ENCODE assay signal across 12 mouse cellular contexts in the genomic region with DNA sequence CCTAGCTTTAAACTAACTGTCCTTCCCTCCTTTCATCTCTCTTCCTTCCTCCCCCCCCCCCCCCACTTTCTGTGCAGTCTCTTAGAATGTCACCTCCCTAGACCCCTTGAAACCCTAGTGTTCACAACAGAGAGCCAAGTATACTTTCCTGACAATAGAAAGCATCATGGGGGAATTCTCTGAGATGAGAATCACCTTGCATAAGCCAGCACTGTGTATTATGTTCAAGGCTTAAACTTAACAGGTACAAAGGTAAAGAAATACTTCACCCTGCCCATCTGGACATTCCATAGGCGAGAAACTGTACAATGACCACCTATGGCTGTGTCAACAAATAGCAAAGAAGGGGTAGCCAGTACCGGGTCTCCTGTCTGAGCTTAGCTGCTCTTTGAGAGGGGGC. TPM values are rescaled to one million over a fixed set of nuclear protein-coding genes. Genes with fewer than 3 reads are reported as not detected.
DNase-seq lines count a peak whose midpoint lies in the region; ATAC-seq and TF ChIP-seq lines count a peak whose summit lies in the region.
"Had no signal": no experiment of that assay in that cellular context is flagged by ENCODE, and none has a peak within 500 bp of the region (broad histone marks: within the 10 kb centered on the region; RNA-seq: fewer than 3 reads in every experiment).

No protein-coding gene starts in this region.

- H3K9me3 ChIP-seq in heart, embryonic 14.5 days (ENCODE audit: control insufficient read depth, low read length): no peaks in the 10 kb centered on the region
- H3K9me3 ChIP-seq in lung, postnatal 0 days (ENCODE audit: low read length): no peaks in the 10 kb centered on the region
- no peaks in the 10 kb centered on the region for H3K9me3 ChIP-seq in intestine, postnatal 0 days (ENCODE audit: control insufficient read depth)
- no peaks in the 10 kb centered on the region for H3K9me3 ChIP-seq in stomach, postnatal 0 days (ENCODE audit: control insufficient read depth, low read length)
- H3K9me3 ChIP-seq: hindbrain, embryonic 10.5 days; neural tube, embryonic 13.5 days had no signal

- H3K36me3 ChIP-seq in heart, embryonic 14.5 days (ENCODE audit: control insufficient read depth, insufficient read depth, low read length): no peaks in the 10 kb centered on the region
- no peaks in the 10 kb centered on the region for H3K36me3 ChIP-seq in lung, postnatal 0 days (ENCODE audit: insufficient read depth, low read length)
- no peaks in the 10 kb centered on the region for H3K36me3 ChIP-seq in intestine, postnatal 0 days (ENCODE audit: control insufficient read depth, insufficient read depth)
- no peaks in the 10 kb centered on the region for H3K36me3 ChIP-seq in stomach, postnatal 0 days (ENCODE audit: control insufficient read depth, insufficient read depth, low read length)
- H3K36me3 ChIP-seq: hindbrain, embryonic 10.5 days; neural tube, embryonic 13.5 days had no signal

- no peak overlapping the region for H3K4me3 ChIP-seq in heart, embryonic 14.5 days (ENCODE audit: control insufficient read depth in 1 of 2, insufficient read depth in 1 of 2, low read depth in 1 of 2, low read length in 2 of 2)
- no peak overlapping the region for H3K4me3 ChIP-seq in lung, postnatal 0 days (ENCODE audit: low read depth, low read length)
- H3K4me3 ChIP-seq in lung, adult 2 months (replicated peaks; ENCODE audit: extremely low read depth, low read depth, low read length): no peak overlapping the region
- no peak overlapping the region for H3K4me3 ChIP-seq in intestine, postnatal 0 days (ENCODE audit: low read depth, low read length)
- no peak overlapping the region for H3K4me3 ChIP-seq in stomach, postnatal 0 days (ENCODE audit: low read depth, low read length)
- H3K4me3 ChIP-seq: hindbrain, embryonic 10.5 days; neural tube, embryonic 13.5 days had no signal

- no peak for TF ChIP-seq EP300 in lung, postnatal 0 days (IDR thresholded peaks at IDR 0.05)
- TF ChIP-seq EP300 in stomach, postnatal 0 days (optimal IDR thresholded peaks at IDR 0.05): no peak

- no peak for TF ChIP-seq CTCF in lung, postnatal 0 days (IDR thresholded peaks at IDR 0.05)
- no peak for TF ChIP-seq CTCF in lung, adult 2 months (IDR thresholded peaks at IDR 0.05; ENCODE audit: insufficient read depth, low read length)
- TF ChIP-seq CTCF in intestine, postnatal 0 days (IDR thresholded peaks at IDR 0.05; ENCODE audit: low read depth): no peak
- no peak for TF ChIP-seq CTCF in stomach, postnatal 0 days (IDR thresholded peaks at IDR 0.05; ENCODE audit: low read depth)

- peak overlapping the region; percentile 67 to 80; a peak in 3 of 4 replicates for H3K27ac ChIP-seq in heart, embryonic 14.5 days (replicated peaks in 1 of 2; ENCODE audit: control insufficient read depth in 1 of 2, insufficient read depth in 1 of 2, low read depth in 2 of 2, low read length in 2 of 2)
- peak overlapping the region; percentile 89 for H3K27ac ChIP-seq in lung, postnatal 0 days (ENCODE audit: low read length)
- peak overlapping the region; percentile 62; the same call in 1 of the 2 replicates for H3K27ac ChIP-seq in intestine, postnatal 0 days (ENCODE audit: low read depth, low read length)
- H3K27ac ChIP-seq in stomach, postnatal 0 days (replicated peaks): peak overlapping the region; percentile 63; the same call in 1 of the 2 replicates
- H3K27ac ChIP-seq: hindbrain, embryonic 10.5 days had no signal

- peaks cover 0 to 4% of the 10 kb centered on the region in 2 experiments; a peak in 2 of 4 replicates for H3K4me1 ChIP-seq in heart, embryonic 14.5 days (ENCODE audit: control insufficient read depth in 2 of 2, insufficient read depth in 2 of 2, low read length in 2 of 2)
- peaks cover 7% of the 10 kb centered on the region; the same call in 1 of the 2 replicates for H3K4me1 ChIP-seq in lung, postnatal 0 days (ENCODE audit: insufficient read depth, low read depth, low read length)
- peaks cover 11% of the 10 kb centered on the region for H3K4me1 ChIP-seq in lung, adult 2 months (ENCODE audit: control insufficient read depth, insufficient read depth, low read length)
- peaks cover 8% of the 10 kb centered on the region for H3K4me1 ChIP-seq in intestine, postnatal 0 days (replicated peaks; ENCODE audit: control insufficient read depth, insufficient read depth, low read length)
- peaks cover 2% of the 10 kb centered on the region; the same call in 1 of the 2 replicates for H3K4me1 ChIP-seq in stomach, postnatal 0 days (replicated peaks; ENCODE audit: control insufficient read depth, insufficient read depth)

- peaks cover 29% of the 10 kb centered on the region for H3K27me3 ChIP-seq in heart, embryonic 14.5 days (ENCODE audit: control insufficient read depth, insufficient read depth, low read length)
- no peaks in the 10 kb centered on the region for H3K27me3 ChIP-seq in lung, postnatal 0 days (replicated peaks; ENCODE audit: insufficient read depth, low read length)
- no peaks in the 10 kb centered on the region for H3K27me3 ChIP-seq in intestine, postnatal 0 days (replicated peaks; ENCODE audit: control insufficient read depth, insufficient read depth, low read length)
- no peaks in the 10 kb centered on the region for H3K27me3 ChIP-seq in stomach, postnatal 0 days (ENCODE audit: control insufficient read depth, insufficient read depth, low read length)

- WGBS in heart, embryonic 14.5 days: 46% methylated on average over 2 of the region's 2 CpGs
- WGBS in lung, postnatal 0 days: 34% methylated on average over 2 of the region's 2 CpGs
- WGBS in lung, adult 2 months: 23% methylated on average over 2 of the region's 2 CpGs
- WGBS in intestine, postnatal 0 days: 55% methylated on average over 2 of the region's 2 CpGs
- 48% methylated on average over 2 of the region's 2 CpGs for WGBS in stomach, postnatal 0 days

- ATAC-seq in heart, embryonic 14.5 days (ENCODE audit: insufficient number of reproducible peaks, insufficient read depth, low FRiP score, low read depth): no peak
- no peak for ATAC-seq in lung, postnatal 0 days
- ATAC-seq in intestine, postnatal 0 days: no peak
- ATAC-seq in stomach, postnatal 0 days (ENCODE audit: low FRiP score, low TSS enrichment): no peak

- peak overlapping the region; percentile 38; the same call in 1 of the 2 replicates for H3K9ac ChIP-seq in heart, embryonic 14.5 days (ENCODE audit: low read length)
- H3K9ac ChIP-seq in lung, postnatal 0 days (replicated peaks; ENCODE audit: low read depth): no peak overlapping the region
- no peak overlapping the region for H3K9ac ChIP-seq in intestine, postnatal 0 days (ENCODE audit: low read depth, low read length)
- H3K9ac ChIP-seq in stomach, postnatal 0 days (ENCODE audit: low read length): no peak overlapping the region
- H3K9ac ChIP-seq: neural tube, embryonic 13.5 days had no signal

- no peak for TF ChIP-seq POLR2A in lung, adult 2 months (IDR thresholded peaks at IDR 0.05; ENCODE audit: borderline replicate concordance, extremely low read depth, low read depth, low read length)

- intact Hi-C loops in left cerebral cortex, postnatal 25 days (cut with DNase I): no loop called here

- no peak for DNase-seq in heart, adult 11 months
- no peak for DNase-seq in lung, postnatal 0 days (ENCODE audit: low spot score)
- no peak for DNase-seq in lung, adult 2 months
- DNase-seq in stomach, postnatal 0 days (ENCODE audit: low spot score): no peak
- no peak for DNase-seq in left cerebral cortex, postnatal 25 days (ENCODE audit: low spot score in 2 of 2)
- DNase-seq: midbrain, embryonic 14.5 days had no signal

- peak overlapping the region; percentile 56 for H3K4me2 ChIP-seq in heart, embryonic 14.5 days (ENCODE audit: low read length)
- H3K4me2 ChIP-seq in lung, postnatal 0 days (replicated peaks; ENCODE audit: low read depth, low read length): 0 out of 2 replicates have a peak overlapping the region, but pooled peaks have one; percentile 19
- no peak overlapping the region for H3K4me2 ChIP-seq in intestine, postnatal 0 days (replicated peaks; ENCODE audit: low read depth)
- H3K4me2 ChIP-seq in stomach, postnatal 0 days (replicated peaks; ENCODE audit: low read depth): no peak overlapping the region

RNA-seq across cellular contexts. Expression of a gene that starts 0.5 kb away (rescaled TPM):
- 6.8 and 8.7 TPM in 2 replicates for polyA plus RNA-seq in heart, embryonic 14.5 days (2014; fragmentation: Nextera tagmentation; extraction: Ambion mirVana)
- 36.5 and 49.8 TPM in 2 replicates for polyA plus RNA-seq in lung, postnatal 0 days (2015; fragmentation: Nextera tagmentation; extraction: Ambion mirVana)
- 28.6 and 32.8 TPM in 2 replicates for polyA plus RNA-seq in lung, adult 2 months (2012; rRNA removed)
- polyA plus RNA-seq in intestine, postnatal 0 days (2015; fragmentation: Nextera tagmentation; extraction: Ambion mirVana): 8.4 and 10.6 TPM in 2 replicates
- polyA plus RNA-seq in stomach, postnatal 0 days (2015; fragmentation: Nextera tagmentation; extraction: Ambion mirVana): 5.4 and 6.1 TPM in 2 replicates
- 1 to 10 TPM; 1.1 to 2.0 TPM for total RNA-seq in left cerebral cortex, postnatal 25 days (2021)

RNA-seq across cellular contexts. Expression of a gene that starts 6.6 kb away (rescaled TPM):
- 26.1 and 27.5 TPM in 2 replicates for polyA plus RNA-seq in heart, embryonic 14.5 days (2014; fragmentation: Nextera tagmentation; extraction: Ambion mirVana)
- 61.8 and 74.6 TPM in 2 replicates for polyA plus RNA-seq in lung, postnatal 0 days (2015; fragmentation: Nextera tagmentation; extraction: Ambion mirVana)
- polyA plus RNA-seq in lung, adult 2 months (2012; rRNA removed): 29.9 and 35.2 TPM in 2 replicates
- polyA plus RNA-seq in intestine, postnatal 0 days (2015; fragmentation: Nextera tagmentation; extraction: Ambion mirVana): 15.2 and 17.8 TPM in 2 replicates
- polyA plus RNA-seq in stomach, postnatal 0 days (2015; fragmentation: Nextera tagmentation; extraction: Ambion mirVana): 7.2 and 7.8 TPM in 2 replicates
- 1 to 10 TPM; 2.0 to 2.8 TPM for total RNA-seq in left cerebral cortex, postnatal 25 days (2021)

RNA-seq across cellular contexts. Expression of a gene that starts 25.2 kb away (rescaled TPM):
- polyA plus RNA-seq in heart, embryonic 14.5 days (2014; fragmentation: Nextera tagmentation; extraction: Ambion mirVana): not detected in 2 replicates
- 0.31 and 0.61 TPM in 2 replicates for polyA plus RNA-seq in lung, postnatal 0 days (2015; fragmentation: Nextera tagmentation; extraction: Ambion mirVana)
- polyA plus RNA-seq in lung, adult 2 months (2012; rRNA removed): 12.5 and 15.4 TPM in 2 replicates
- 0.58 and 0.64 TPM in 2 replicates for polyA plus RNA-seq in intestine, postnatal 0 days (2015; fragmentation: Nextera tagmentation; extraction: Ambion mirVana)
- polyA plus RNA-seq in stomach, postnatal 0 days (2015; fragmentation: Nextera tagmentation; extraction: Ambion mirVana): 0.07 and 0.10 TPM in 2 replicates
- total RNA-seq in left cerebral cortex, postnatal 25 days (2021): not detected
- polyA plus RNA-seq: midbrain, embryonic 14.5 days; neural tube, embryonic 13.5 days had no signal

RNA-seq across cellular contexts. Expression of a gene that starts 27.1 kb away (rescaled TPM):
- polyA plus RNA-seq in heart, embryonic 14.5 days (2014; fragmentation: Nextera tagmentation; extraction: Ambion mirVana): not detected in 2 replicates
- 0.14 and 0.21 TPM in 2 replicates for polyA plus RNA-seq in lung, postnatal 0 days (2015; fragmentation: Nextera tagmentation; extraction: Ambion mirVana)
- 0.72 and 1.2 TPM in 2 replicates for polyA plus RNA-seq in lung, adult 2 months (2012; rRNA removed)
- 0.09 and 0.16 TPM in 2 replicates for polyA plus RNA-seq in intestine, postnatal 0 days (2015; fragmentation: Nextera tagmentation; extraction: Ambion mirVana)
- polyA plus RNA-seq in stomach, postnatal 0 days (2015; fragmentation: Nextera tagmentation; extraction: Ambion mirVana): not detected in 2 replicates
- total RNA-seq in left cerebral cortex, postnatal 25 days (2021): not detected
- polyA plus RNA-seq: cortical plate, adult 2 months; hindbrain, embryonic 10.5 days; midbrain, embryonic 14.5 days; neural tube, embryonic 13.5 days had no signal

RNA-seq across cellular contexts. Expression of a gene that starts 27.1 kb away (rescaled TPM):
- 3.3 and 5.1 TPM in 2 replicates for polyA plus RNA-seq in heart, embryonic 14.5 days (2014; fragmentation: Nextera tagmentation; extraction: Ambion mirVana)
- 2.2 and 6.0 TPM in 2 replicates for polyA plus RNA-seq in lung, postnatal 0 days (2015; fragmentation: Nextera tagmentation; extraction: Ambion mirVana)
- 1.8 TPM in 1 of 2 replicates, not detected in the other for polyA plus RNA-seq in lung, adult 2 months (2012; rRNA removed)
- 1.3 and 2.3 TPM in 2 replicates for polyA plus RNA-seq in intestine, postnatal 0 days (2015; fragmentation: Nextera tagmentation; extraction: Ambion mirVana)
- polyA plus RNA-seq in stomach, postnatal 0 days (2015; fragmentation: Nextera tagmentation; extraction: Ambion mirVana): 0.59 TPM in 1 of 2 replicates, not detected in the other
- 1 to 10 TPM; 1.7 to 2.3 TPM for total RNA-seq in left cerebral cortex, postnatal 25 days (2021)
- polyA plus RNA-seq: hindbrain, embryonic 10.5 days; liver, embryonic 16.5 days had no signal

Comparison
In these comparisons a context has a peak if more than half of its experiments do, and no peak if none do; other contexts are left out.
1. H3K4me2 ChIP-seq: peak in heart, embryonic 14.5 days (single experiment) and lung, postnatal 0 days (single experiment); none in intestine, postnatal 0 days (single experiment) and stomach, postnatal 0 days (single experiment).
2. Peak in every context shown above with its lines, with median percentiles within 50 percentile points of each other: H3K27ac ChIP-seq.